Mouse (Mus musculus): Measurements from ENCODE around the gene Trim50. TPM values are rescaled to one million over a fixed set of nuclear protein-coding genes. Genes with fewer than 3 reads are reported as not detected.

Gene Trim50
- total RNA-seq (2023), result not detected

GRCm38 (mm10) chr5:135352995-135353394 lies at the start of gene Trim50:
Gene Trim50 (plus strand): TSS chr5:135353295.

GRCm38 (mm10) chr5:135349862-135350261 lies 3.2 kb upstream of the Trim50 start, which contains the start of gene Fkbp6:
Gene Fkbp6 (minus strand): TSS chr5:135350044.

GRCm38 (mm10) chr5:135369787-135370654 lies 16.9 kb downstream of the Trim50 start, which contains the start of gene Nsun5:
Gene Nsun5 (plus strand): TSS chr5:135369953.

GRCm38 (mm10) chr5:135394004-135394823 lies 41.1 kb downstream of the Trim50 start, which contains the start of gene Pom121:
Gene Pom121 (minus strand): TSS chr5:135394546.

Other genes with a start within 250 kb of the Trim50 start
- gene Tbl2, start 203.6 kb upstream of the Trim50 start, total RNA-seq (2023), result 10 to 100 TPM; 10.6 to 11.1 TPM
- gene Bcl7b, start 185.0 kb upstream of the Trim50 start, total RNA-seq (2023), result 10 to 100 TPM; 25.0 to 30.1 TPM
- 10 to 100 TPM; 83.4 to 84.8 TPM for gene Baz1b, start 166.0 kb upstream of the Trim50 start, total RNA-seq (2023)
- not detected for gene Fzd9, start 102.1 kb upstream of the Trim50 start, total RNA-seq (2023)
- not detected for gene Fkbp6, start 3.3 kb upstream of the Trim50 start, total RNA-seq (2023)
- 1 to 10 TPM; 5.4 to 9.4 TPM for gene Nsun5, start 16.7 kb downstream of the Trim50 start, total RNA-seq (2023)
- 10 to 100 TPM; 28.9 to 32.5 TPM for gene Pom121, start 41.3 kb downstream of the Trim50 start, total RNA-seq (2023)
- 10 to 100 TPM; 33.3 to 49.7 TPM for gene Hip1, start 191.8 kb downstream of the Trim50 start, total RNA-seq (2023)
- gene Ccl26, start 210.3 kb downstream of the Trim50 start, total RNA-seq (2023), result not detected
- 1 to 10 TPM in 1 of 2 experiments, not detected in 1; 1.3 TPM for gene Ccl24, start 219.8 kb downstream of the Trim50 start, total RNA-seq (2023)